Mouse (Mus musculus) kidney, adult 11 months (tissue): Measurements from ENCODE around the gene Bmpr1a.
"Not testable (repeated sequence)": the region's sequence is repeated elsewhere in the genome, so short reads cannot be mapped to it uniquely, and the experiment has no call there.

Experiments used
- DNase-seq: peaks from one replicate; pipeline ENCODE4 v3.0.0; 2022

The Bmpr1a gene

GRCm38 (mm10) chr14:34447659-34448058, 55.5 kb downstream of the Bmpr1a start:
- DNase-seq, result no peak

- no peak for DNase-seq
Observed at GRCm38 (mm10) chr14:34446624-34447023, 56.5 kb downstream of the Bmpr1a start.

GRCm38 (mm10) chr14:34445348-34445747, 57.8 kb downstream of the Bmpr1a start:
- DNase-seq, result no peak

GRCm38 (mm10) chr14:34444924-34445323, 58.2 kb downstream of the Bmpr1a start:
- no peak for DNase-seq

GRCm38 (mm10) chr14:34444368-34444767, 58.8 kb downstream of the Bmpr1a start:
- no peak for DNase-seq

GRCm38 (mm10) chr14:34442531-34442930, 60.6 kb downstream of the Bmpr1a start:
- DNase-seq, result no peak

GRCm38 (mm10) chr14:34440526-34441066, 62.5 kb downstream of the Bmpr1a start:
- no peak for DNase-seq

GRCm38 (mm10) chr14:34429069-34429468, 74.1 kb downstream of the Bmpr1a start:
- no peak for DNase-seq

GRCm38 (mm10) chr14:34428274-34428673, 74.9 kb downstream of the Bmpr1a start:
- no peak for DNase-seq

GRCm38 (mm10) chr14:34421078-34421477, 82.1 kb downstream of the Bmpr1a start:
- DNase-seq, result no peak

GRCm38 (mm10) chr14:34417501-34417900, 85.6 kb downstream of the Bmpr1a start:
- no peak for DNase-seq

GRCm38 (mm10) chr14:34416946-34417345, 86.2 kb downstream of the Bmpr1a start:
- DNase-seq, result not testable (repeated sequence)

- DNase-seq, result no peak
Observed at GRCm38 (mm10) chr14:34412164-34412896, 90.8 kb downstream of the Bmpr1a start.

GRCm38 (mm10) chr14:34410716-34411115, 92.4 kb downstream of the Bmpr1a start:
- DNase-seq, result no peak

- DNase-seq, result no peak
Observed at GRCm38 (mm10) chr14:34403424-34403823, 99.7 kb downstream of the Bmpr1a start.

GRCm38 (mm10) chr14:34402871-34403270, 100.3 kb downstream of the Bmpr1a start:
- no peak for DNase-seq

- peak; percentile 70 for DNase-seq
Observed at GRCm38 (mm10) chr14:34401135-34401534, 102.0 kb downstream of the Bmpr1a start.

GRCm38 (mm10) chr14:34400021-34400420, 103.1 kb downstream of the Bmpr1a start:
- DNase-seq, result no peak

GRCm38 (mm10) chr14:34399301-34399700, 103.8 kb downstream of the Bmpr1a start:
- DNase-seq, result no peak

GRCm38 (mm10) chr14:34398901-34399300, 104.2 kb downstream of the Bmpr1a start:
- DNase-seq, result no peak

GRCm38 (mm10) chr14:34397871-34398270, 105.3 kb downstream of the Bmpr1a start:
- DNase-seq, result peak; percentile 52

GRCm38 (mm10) chr14:34393295-34393694, 109.8 kb downstream of the Bmpr1a start:
- DNase-seq, result no peak

GRCm38 (mm10) chr14:34382921-34383704, 120.0 kb downstream of the Bmpr1a start:
- DNase-seq, result no peak
